Mouse (Mus musculus) C2C12 (cell line): ENCODE results near the gene Spdye4b.

Experiments
- CTCF ChIP-seq: IDR thresholded peaks from one replicate; pipeline ENCODE4 v1.5.1; 2011; ENCODE audit not compliant: control insufficient read depth, insufficient read depth, insufficient read length
- MAX ChIP-seq: IDR thresholded peaks from one replicate; pipeline ENCODE4 v1.6.1; 2011; ENCODE audit warnings: mild to moderate bottlenecking, control low read depth

GRCm38 (mm10) chr5:143132935-143133514, 47.8 kb upstream of the Spdye4b start:
- no peak for TF ChIP-seq CTCF
- TF ChIP-seq MAX = no peak
